Mouse (Mus musculus): Measurements from ENCODE around the gene Gm11634. TPM values are rescaled to one million over a fixed set of nuclear protein-coding genes. Genes with fewer than 3 reads are reported as not detected.
A peak's percentile ranks its signal among the peaks of the same experiment; 100 is the strongest.

Gm11634 gene
- total RNA-seq, 2 experiments from 2014 or later: not detected

GRCm38 (mm10) chr11:101581081-101581764 lies 17.8 kb downstream of the Gm11634 start:
- no peak for DNase-seq (ENCODE audit: extremely low spot score in 1 of 2, low spot score in 1 of 2)

GRCm38 (mm10) chr11:101576116-101576515 lies 22.9 kb downstream of the Gm11634 start:
- no peak for DNase-seq (ENCODE audit: extremely low spot score in 1 of 2, low spot score in 1 of 2)

- no peak for DNase-seq (ENCODE audit: extremely low spot score in 1 of 2, low spot score in 1 of 2)
Observed at GRCm38 (mm10) chr11:101568421-101568820, 30.6 kb downstream of the Gm11634 start.

GRCm38 (mm10) chr11:101562391-101562790 lies 36.7 kb downstream of the Gm11634 start:
- DNase-seq (ENCODE audit: extremely low spot score in 1 of 2, low spot score in 1 of 2): peak in 1 of 2 experiments; percentile 31

GRCm38 (mm10) chr11:101556954-101557353 lies 42.1 kb downstream of the Gm11634 start:
- DNase-seq (ENCODE audit: extremely low spot score in 1 of 2, low spot score in 1 of 2): no peak

- DNase-seq (ENCODE audit: extremely low spot score in 1 of 2, low spot score in 1 of 2): no peak
Observed at GRCm38 (mm10) chr11:101556541-101556940, 42.5 kb downstream of the Gm11634 start.

GRCm38 (mm10) chr11:101553354-101553930 lies 45.6 kb downstream of the Gm11634 start:
- DNase-seq (ENCODE audit: extremely low spot score in 1 of 2, low spot score in 1 of 2): no peak

GRCm38 (mm10) chr11:101552476-101553300 lies 46.4 kb downstream of the Gm11634 start:
- DNase-seq (ENCODE audit: extremely low spot score in 1 of 2, low spot score in 1 of 2): peak; percentile 76 to 86

GRCm38 (mm10) chr11:101551751-101552475 lies 47.1 kb downstream of the Gm11634 start, which contains the start of the genes Brca1 and Nbr1:
TSS of gene Brca1 (minus strand) at chr11:101551955.
TSS of gene Nbr1 (plus strand) at chr11:101552149.
- DNase-seq (ENCODE audit: extremely low spot score in 1 of 2, low spot score in 1 of 2): peak; percentile 69 to 76

GRCm38 (mm10) chr11:101548526-101548925 lies 50.5 kb downstream of the Gm11634 start:
- DNase-seq (ENCODE audit: extremely low spot score in 1 of 2, low spot score in 1 of 2): no peak

- no peak for DNase-seq (ENCODE audit: extremely low spot score in 1 of 2, low spot score in 1 of 2)
Observed at GRCm38 (mm10) chr11:101544132-101544531, 54.9 kb downstream of the Gm11634 start.

Other genes with a start within 250 kb of the Gm11634 start
- gene G6pc, start 231.7 kb downstream of the Gm11634 start, total RNA-seq (2021): not detected
- 10 to 100 TPM; 43.9 to 48.9 TPM for gene Aarsd1, start 181.6 kb downstream of the Gm11634 start, total RNA-seq (2021)
- gene Gm27029, start 174.5 kb downstream of the Gm11634 start, total RNA-seq (2021): 1 to 10 TPM; 4.5 to 6.5 TPM
- gene Rundc1, start 174.2 kb downstream of the Gm11634 start, total RNA-seq (2021): 10 to 100 TPM; 30.7 to 33.2 TPM
- gene Ptges3l, start 173.9 kb downstream of the Gm11634 start, total RNA-seq (2021): 1 to 10 TPM; 1.3 to 1.4 TPM
- gene Rpl27, start 157.0 kb downstream of the Gm11634 start, total RNA-seq (2021): 10 to 100 TPM; 50.0 to 52.5 TPM
- 1 to 10 TPM; 1.9 to 2.2 TPM for gene Ifi35, start 150.8 kb downstream of the Gm11634 start, total RNA-seq (2021)
- gene Rnd2, start 134.3 kb downstream of the Gm11634 start, total RNA-seq (2021): 100 to 1,000 TPM; 145 to 159 TPM
- 10 to 100 TPM; 33.2 to 36.0 TPM for gene Vat1, start 133.0 kb downstream of the Gm11634 start, total RNA-seq (2021)
- gene Brca1, start 47.3 kb downstream of the Gm11634 start, total RNA-seq (2021): 1 to 10 TPM in 1 of 2 experiments, under 1 TPM in 1; 0.94 to 1.1 TPM
- gene Nbr1, start 47.1 kb downstream of the Gm11634 start, total RNA-seq (2021): 100 to 1,000 TPM; 128 to 142 TPM
- 1 to 10 TPM in 1 of 2 experiments, under 1 TPM in 1; 0.63 to 1.1 TPM for gene Tmem106a, start 17.0 kb downstream of the Gm11634 start, total RNA-seq (2021)
- 1 to 10 TPM; 8.1 to 8.2 TPM for gene Rdm1, start 27.9 kb upstream of the Gm11634 start, total RNA-seq (2021)
- gene Arl4d, start 66.3 kb upstream of the Gm11634 start, total RNA-seq (2021): 10 to 100 TPM; 10.4 to 11.9 TPM
- 10 to 100 TPM; 34.3 to 37.2 TPM for gene Dhx8, start 133.7 kb upstream of the Gm11634 start, total RNA-seq (2021)
- 10 to 100 TPM; 14.9 to 18.3 TPM for gene Etv4, start 186.1 kb upstream of the Gm11634 start, total RNA-seq (2021)

Measured in layer of hippocampus, postnatal 25 days (tissue).